16 mouse cellular contexts compared by ENCODE assay signal in the genomic region with DNA sequence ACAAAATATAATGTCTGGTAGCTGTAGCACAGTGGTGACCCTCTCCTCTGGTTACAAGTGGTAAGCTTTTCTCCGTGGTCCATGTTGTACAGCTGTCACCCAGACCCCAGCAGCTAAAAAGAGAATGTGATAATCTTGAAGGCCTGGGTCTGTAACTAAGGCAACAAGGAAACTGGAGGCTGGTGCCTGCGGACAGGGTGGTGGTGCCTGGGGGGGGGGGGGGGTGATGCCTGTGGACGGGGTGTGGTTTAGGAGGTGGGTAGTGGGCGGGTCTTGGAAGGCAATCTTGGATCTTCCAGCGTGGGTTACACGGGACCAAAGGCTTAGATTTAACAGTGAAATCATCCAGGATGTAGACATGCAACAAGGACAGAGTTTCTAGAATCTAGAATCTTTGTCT. TPM values are rescaled to one million over a fixed set of nuclear protein-coding genes. Genes with fewer than 3 reads are reported as not detected.
DNase-seq lines count a peak whose midpoint lies in the region; ATAC-seq lines count a peak whose summit lies in the region.
"Had no signal": no experiment of that assay in that cellular context is flagged by ENCODE, and none has a peak within 500 bp of the region (broad histone marks: within the 10 kb centered on the region; RNA-seq: fewer than 3 reads in every experiment).

No protein-coding gene starts in this region.

- no peak overlapping the region for H3K4me2 ChIP-seq in embryonic facial prominence, embryonic 14.5 days (ENCODE audit: low read depth, low read length)
- H3K4me2 ChIP-seq in limb, embryonic 13.5 days (replicated peaks), result no peak overlapping the region
- no peak overlapping the region for H3K4me2 ChIP-seq in neural tube, embryonic 15.5 days

- no peak overlapping the region for H3K4me3 ChIP-seq in embryonic facial prominence, embryonic 14.5 days (ENCODE audit: low read depth, low read length)
- no peak overlapping the region for H3K4me3 ChIP-seq in embryonic facial prominence, embryonic 10.5 days
- no peak overlapping the region for H3K4me3 ChIP-seq in limb, embryonic 13.5 days
- H3K4me3 ChIP-seq in limb, embryonic 10.5 days, result no peak overlapping the region
- no peak overlapping the region for H3K4me3 ChIP-seq in neural tube, embryonic 15.5 days (replicated peaks)
- H3K4me3 ChIP-seq: gastrocnemius, adult 2 months; heart, embryonic 10.5 days had no signal

- H3K4me1 ChIP-seq in embryonic facial prominence, embryonic 14.5 days (ENCODE audit: control insufficient read depth, insufficient read depth, low read length), result no peaks in the 10 kb centered on the region; the same call in 1 of the 2 replicates
- 0 out of 2 replicates have a peak, but pooled peaks cover 3% of the 10 kb centered on the region for H3K4me1 ChIP-seq in embryonic facial prominence, embryonic 10.5 days
- H3K4me1 ChIP-seq in limb, embryonic 13.5 days, result peaks cover 14% of the 10 kb centered on the region
- H3K4me1 ChIP-seq in limb, embryonic 10.5 days, result peaks cover 2% of the 10 kb centered on the region; the same call in 1 of the 2 replicates
- no peaks in the 10 kb centered on the region for H3K4me1 ChIP-seq in neural tube, embryonic 15.5 days

- WGBS in embryonic facial prominence, embryonic 14.5 days, result 61% methylated on average over 5 of the region's 6 CpGs
- 64% methylated on average over 6 of the region's 6 CpGs for WGBS in embryonic facial prominence, embryonic 10.5 days
- 63% methylated on average over 6 of the region's 6 CpGs for WGBS in limb, embryonic 13.5 days
- 80% methylated on average over 6 of the region's 6 CpGs for WGBS in limb, embryonic 10.5 days
- WGBS in neural tube, embryonic 15.5 days, result 61% methylated on average over 6 of the region's 6 CpGs

- H3K36me3 ChIP-seq in embryonic facial prominence, embryonic 14.5 days (ENCODE audit: control insufficient read depth, insufficient read depth, low read length), result 0 out of 2 replicates have a peak, but pooled peaks cover 5% of the 10 kb centered on the region
- peaks cover 43% of the 10 kb centered on the region for H3K36me3 ChIP-seq in embryonic facial prominence, embryonic 10.5 days (replicated peaks)
- H3K36me3 ChIP-seq in limb, embryonic 13.5 days, result peaks cover 16% of the 10 kb centered on the region
- H3K36me3 ChIP-seq in limb, embryonic 10.5 days, result peaks cover 44% of the 10 kb centered on the region
- H3K36me3 ChIP-seq in neural tube, embryonic 15.5 days, result no peaks in the 10 kb centered on the region

- no peak overlapping the region for H3K9ac ChIP-seq in embryonic facial prominence, embryonic 14.5 days (ENCODE audit: low read depth, low read length)
- H3K9ac ChIP-seq in limb, embryonic 13.5 days, result no peak overlapping the region
- no peak overlapping the region for H3K9ac ChIP-seq in neural tube, embryonic 15.5 days (replicated peaks)

- H3K27ac ChIP-seq in embryonic facial prominence, embryonic 14.5 days (replicated peaks; ENCODE audit: low read depth, low read length), result no peak overlapping the region
- no peak overlapping the region for H3K27ac ChIP-seq in embryonic facial prominence, embryonic 10.5 days (replicated peaks)
- no peak overlapping the region for H3K27ac ChIP-seq in limb, embryonic 13.5 days
- no peak overlapping the region for H3K27ac ChIP-seq in limb, embryonic 10.5 days
- no peak overlapping the region for H3K27ac ChIP-seq in neural tube, embryonic 15.5 days (replicated peaks)
- H3K27ac ChIP-seq: gastrocnemius, adult 2 months; heart, embryonic 10.5 days had no signal

- peak; percentile 17; the same call in 1 of the 2 replicates for ATAC-seq in embryonic facial prominence, embryonic 14.5 days (ENCODE audit: low read depth)
- peak; percentile 44; the same call in 1 of the 2 replicates for ATAC-seq in limb, embryonic 13.5 days (ENCODE audit: low FRiP score, low read depth)
- ATAC-seq in neural tube, embryonic 15.5 days (ENCODE audit: low FRiP score), result no peak
- ATAC-seq: CD4-positive, CD25-positive, alpha-beta regulatory T cell, adult 4 months had no signal

- no peaks in the 10 kb centered on the region for H3K9me3 ChIP-seq in embryonic facial prominence, embryonic 14.5 days (ENCODE audit: control insufficient read depth, low read length)
- no peaks in the 10 kb centered on the region for H3K9me3 ChIP-seq in embryonic facial prominence, embryonic 10.5 days
- H3K9me3 ChIP-seq in limb, embryonic 13.5 days, result no peaks in the 10 kb centered on the region
- H3K9me3 ChIP-seq in limb, embryonic 10.5 days (replicated peaks), result no peaks in the 10 kb centered on the region
- H3K9me3 ChIP-seq in neural tube, embryonic 15.5 days (replicated peaks), result no peaks in the 10 kb centered on the region
- H3K9me3 ChIP-seq: G1E; heart, embryonic 10.5 days had no signal

- DNase-seq in embryonic facial prominence, embryonic 14.5 days (ENCODE audit: low spot score), result no peak
- DNase-seq in embryonic facial prominence, embryonic 10.5 days (ENCODE audit: low spot score), result no peak
- no peak for DNase-seq in limb, embryonic 10.5 days (ENCODE audit: low spot score)
- DNase-seq in ES-CJ7 (ENCODE audit: low read depth, low spot score) (peak; percentile 11), ZHBTc4 (ENCODE audit: low read depth, low spot score) (peak; percentile 66)
- DNase-seq in gastrocnemius, postnatal 36 days, result no peak
- DNase-seq: adrenal gland, postnatal 25 days; cerebellum, adult 9-10 months; gastrocnemius, adult 2 months; kidney, adult 11 months; kidney, postnatal 4 days had no signal

- intact Hi-C loops in gastrocnemius, postnatal 36 days (cut with DNase I), result no loop called here

- H3K27me3 ChIP-seq in embryonic facial prominence, embryonic 14.5 days (replicated peaks; ENCODE audit: control insufficient read depth, insufficient read depth, low read length), result no peaks in the 10 kb centered on the region
- H3K27me3 ChIP-seq in embryonic facial prominence, embryonic 10.5 days (replicated peaks; ENCODE audit: low read depth, poor library complexity, severe bottlenecking), result no peaks in the 10 kb centered on the region
- no peaks in the 10 kb centered on the region for H3K27me3 ChIP-seq in limb, embryonic 13.5 days
- no peaks in the 10 kb centered on the region for H3K27me3 ChIP-seq in limb, embryonic 10.5 days (ENCODE audit: low read depth, poor library complexity, severe bottlenecking)
- no peaks in the 10 kb centered on the region for H3K27me3 ChIP-seq in neural tube, embryonic 15.5 days (replicated peaks)

RNA-seq across cellular contexts. Expression of a gene that starts 37.8 kb away (rescaled TPM):
- 48.1 and 54.7 TPM in 2 replicates for polyA plus RNA-seq in embryonic facial prominence, embryonic 14.5 days (2014; fragmentation: Nextera tagmentation; extraction: Ambion mirVana)
- 82.8 and 88.2 TPM in 2 replicates for polyA plus RNA-seq in embryonic facial prominence, embryonic 10.5 days (2016; fragmentation: Nextera tagmentation; extraction: Ambion mirVana)
- 60.2 and 60.9 TPM in 2 replicates for polyA plus RNA-seq in limb, embryonic 13.5 days (2015; fragmentation: Nextera tagmentation; extraction: Ambion mirVana)
- 85.4 and 97.4 TPM in 2 replicates for polyA plus RNA-seq in limb, embryonic 10.5 days (2016; fragmentation: Nextera tagmentation; extraction: Ambion mirVana)
- polyA plus RNA-seq in neural tube, embryonic 15.5 days (2015; fragmentation: Nextera tagmentation; extraction: Ambion mirVana), result 40.9 and 47.3 TPM in 2 replicates
- total RNA-seq in gastrocnemius, postnatal 36 days (2021), result 10 to 100 TPM; 27.4 to 28.4 TPM

RNA-seq across cellular contexts. Expression of a gene that starts 37.9 kb away (rescaled TPM):
- polyA plus RNA-seq in embryonic facial prominence, embryonic 14.5 days (2014; fragmentation: Nextera tagmentation; extraction: Ambion mirVana), result 44.1 and 45.0 TPM in 2 replicates
- 52.9 and 55.0 TPM in 2 replicates for polyA plus RNA-seq in embryonic facial prominence, embryonic 10.5 days (2016; fragmentation: Nextera tagmentation; extraction: Ambion mirVana)
- polyA plus RNA-seq in limb, embryonic 13.5 days (2015; fragmentation: Nextera tagmentation; extraction: Ambion mirVana), result 44.2 and 45.8 TPM in 2 replicates
- polyA plus RNA-seq in limb, embryonic 10.5 days (2016; fragmentation: Nextera tagmentation; extraction: Ambion mirVana), result 57.3 and 59.1 TPM in 2 replicates
- 57.1 and 59.6 TPM in 2 replicates for polyA plus RNA-seq in neural tube, embryonic 15.5 days (2015; fragmentation: Nextera tagmentation; extraction: Ambion mirVana)
- 10 to 100 TPM; 22.3 to 28.2 TPM for total RNA-seq in gastrocnemius, postnatal 36 days (2021)

Comparison
In these comparisons a context has a peak if more than half of its experiments do, and no peak if none do; other contexts are left out.
1. DNase-seq: peak in ES-CJ7 (single experiment) and ZHBTc4 (single experiment); none in embryonic facial prominence, embryonic 14.5 days (single experiment), embryonic facial prominence, embryonic 10.5 days (single experiment), limb, embryonic 10.5 days (single experiment) and gastrocnemius, postnatal 36 days (0 of 2).